Mouse (Mus musculus): ENCODE data around the gene Zfp428.
A peak's percentile ranks its signal among the peaks of the same experiment; 100 is the strongest.

- TF ChIP-seq EP300 (IDR thresholded peaks at IDR 0.05; ENCODE audit: low read depth): no peak
- TF ChIP-seq CTCF (IDR thresholded peaks at IDR 0.05; ENCODE audit: low read depth): peak; percentile 79
These were observed 57.9 kb downstream of the Zfp428 start for GRCm38 (mm10) chr7:24564607-24565265.

Data from heart, postnatal 0 days (tissue).